Mouse (Mus musculus) liver, embryonic 15.5 days (tissue): ENCODE measurements at regions not wholly inside any gene's neighbourhood (a gene's known extent, or its start where the extent isn't known, plus 50 kb on each side); places are given as distances from the start of the nearest gene placed in this dataset.
"Not testable (repeated sequence)": the region's sequence is repeated elsewhere in the genome, so short reads cannot be mapped to it uniquely, and the experiment has no call there.

Experiments used
- ATAC-seq: fragments of 200-750 bp; cut with Nextera tagmentation; 2 replicates; pipeline ENCODE4 v1.8.0; 2017; ENCODE audit warnings: moderate number of reproducible peaks, mild to moderate bottlenecking, moderate library complexity; ENCODE audit not compliant: insufficient read depth
- H3K27ac ChIP-seq: fragments of 300-500 bp; sonication (generic); replicated peaks from 2 replicates; pipeline ENCODE4 v1.5.1; 2015; ENCODE audit warnings: mild to moderate bottlenecking, inconsistent platforms
- H3K27me3 ChIP-seq: fragments of 300-500 bp; sonication (generic); 2 replicates; pipeline ENCODE4 v1.6.1; 2015; ENCODE audit warnings: mild to moderate bottlenecking, inconsistent platforms
- H3K36me3 ChIP-seq: fragments of 300-500 bp; sonication (generic); replicated peaks from 2 replicates; pipeline ENCODE4 v1.6.1; 2015; ENCODE audit warnings: moderate library complexity, mild to moderate bottlenecking, inconsistent platforms
- H3K4me1 ChIP-seq: fragments of 300-500 bp; sonication (generic); replicated peaks from 2 replicates; pipeline ENCODE4 v1.6.1; 2015; ENCODE audit warnings: inconsistent platforms
- H3K4me2 ChIP-seq: fragments of 300-500 bp; sonication (generic); 2 replicates; pipeline ENCODE4 v1.6.1; 2015; ENCODE audit warnings: moderate library complexity, mild to moderate bottlenecking, inconsistent platforms
- H3K4me3 ChIP-seq: fragments of 300-500 bp; sonication (generic); replicated peaks from 2 replicates; pipeline ENCODE4 v1.5.1; 2015; ENCODE audit warnings: mild to moderate bottlenecking, inconsistent platforms
- H3K9ac ChIP-seq: fragments of 300-500 bp; sonication (generic); 2 replicates; pipeline ENCODE4 v1.6.1; 2015; ENCODE audit warnings: moderate library complexity, mild to moderate bottlenecking, inconsistent platforms
- H3K9me3 ChIP-seq: fragments of 300-500 bp; sonication (generic); replicated peaks from 2 replicates; pipeline ENCODE4 v1.6.1; 2016; ENCODE audit warnings: inconsistent platforms
- WGBS: fragments of 180-500 bp; shearing (Covaris S2); methylation state at CpG from one replicate; pipeline ENCODE4 v1.1.7; 2015; ENCODE audit warnings: mixed read lengths; ENCODE audit not compliant: insufficient replicate concordance; 5-methylcytosine and 5-hydroxymethylcytosine counted together

GRCm38 (mm10) chr16:15185714-15186113 is 131.5 kb upstream of the Gm21897 start:
- no peak overlapping the region for H3K9ac ChIP-seq
- no peaks in the 10 kb centered on the region for H3K36me3 ChIP-seq
- ATAC-seq, result no peak
- no peaks in the 10 kb centered on the region for H3K9me3 ChIP-seq
- 66% methylated on average over 1 of the region's 1 CpGs for WGBS
- no peak overlapping the region for H3K4me2 ChIP-seq
- no peaks in the 10 kb centered on the region for H3K27me3 ChIP-seq
- H3K4me3 ChIP-seq, result no peak overlapping the region
- H3K27ac ChIP-seq, result no peak overlapping the region
- no peaks in the 10 kb centered on the region for H3K4me1 ChIP-seq

DNA sequence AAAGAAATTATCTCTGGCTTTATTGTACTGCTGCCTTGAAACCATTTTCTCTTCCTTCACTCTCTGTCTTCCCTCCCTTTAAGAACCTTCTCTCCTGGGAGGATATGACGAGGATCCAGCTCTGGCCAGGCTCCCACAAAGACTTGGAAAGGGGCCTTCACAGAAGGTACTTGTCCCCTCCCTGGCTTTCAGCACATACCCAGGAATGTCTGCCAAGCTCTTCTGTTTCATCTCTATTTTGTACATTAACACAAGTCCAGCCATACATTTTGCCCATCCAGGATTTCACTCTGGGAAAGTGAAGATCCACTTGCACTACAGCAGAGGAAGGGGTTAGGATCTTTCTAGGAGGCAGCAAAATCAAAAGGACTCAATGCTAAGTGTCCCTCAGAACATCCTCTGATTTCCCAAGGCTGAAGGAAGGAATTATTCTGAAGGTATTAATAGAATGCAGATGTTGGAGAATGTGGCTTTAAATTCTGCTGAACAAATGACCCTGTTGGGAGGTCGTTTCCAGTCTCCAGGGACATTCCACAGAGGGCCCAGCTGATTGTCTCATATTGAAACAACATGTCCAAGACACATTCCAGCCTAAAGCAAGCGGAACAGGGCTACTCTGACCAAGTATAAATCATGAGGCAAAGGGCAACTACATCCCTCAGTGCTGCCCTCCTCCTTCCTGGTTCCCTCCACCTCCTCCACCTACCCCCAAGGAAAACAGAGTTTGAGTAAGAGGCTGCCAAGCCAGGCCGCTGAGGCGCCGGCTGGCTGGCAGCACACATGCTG is 122.1 kb upstream of the Gm21897 start:
- no peak overlapping the region for H3K4me2 ChIP-seq
- 50% methylated on average over 6 of the region's 6 CpGs for WGBS
- H3K36me3 ChIP-seq, result no peaks in the 10 kb centered on the region
- H3K27ac ChIP-seq, result no peak overlapping the region
- no peak overlapping the region for H3K4me3 ChIP-seq
- no peaks in the 10 kb centered on the region for H3K4me1 ChIP-seq
- ATAC-seq, result no peak
- H3K27me3 ChIP-seq, result no peaks in the 10 kb centered on the region
- no peak overlapping the region for H3K9ac ChIP-seq
- H3K9me3 ChIP-seq, result no peaks in the 10 kb centered on the region

DNA sequence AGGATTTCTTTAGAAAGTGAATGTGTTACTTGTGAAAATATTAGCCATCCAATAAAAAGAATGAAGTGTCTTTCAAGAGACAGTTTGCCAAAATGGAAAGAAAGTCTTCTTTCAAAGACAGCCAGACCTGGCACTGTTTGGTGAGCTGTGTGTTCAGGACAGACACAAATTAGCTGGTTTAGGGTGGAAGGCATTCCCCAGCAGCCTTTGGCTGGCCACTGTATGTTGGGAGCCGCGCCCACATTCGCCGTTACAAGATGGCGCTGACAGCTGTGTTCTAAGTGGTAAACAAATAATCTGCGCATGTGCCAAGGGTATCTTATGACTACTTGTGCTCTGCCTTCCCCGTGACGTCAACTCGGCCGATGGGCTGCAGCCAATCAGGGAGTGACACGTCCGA is 121.3 kb upstream of the Gm21897 start:
- H3K4me2 ChIP-seq, H3K9me3 ChIP-seq, H3K4me3 ChIP-seq, H3K27me3 ChIP-seq, H3K9ac ChIP-seq, ATAC-seq, H3K36me3 ChIP-seq, H3K27ac ChIP-seq, H3K4me1 ChIP-seq: not testable (repeated sequence)
- 88% methylated on average over 10 of the region's 12 CpGs for WGBS

DNA sequence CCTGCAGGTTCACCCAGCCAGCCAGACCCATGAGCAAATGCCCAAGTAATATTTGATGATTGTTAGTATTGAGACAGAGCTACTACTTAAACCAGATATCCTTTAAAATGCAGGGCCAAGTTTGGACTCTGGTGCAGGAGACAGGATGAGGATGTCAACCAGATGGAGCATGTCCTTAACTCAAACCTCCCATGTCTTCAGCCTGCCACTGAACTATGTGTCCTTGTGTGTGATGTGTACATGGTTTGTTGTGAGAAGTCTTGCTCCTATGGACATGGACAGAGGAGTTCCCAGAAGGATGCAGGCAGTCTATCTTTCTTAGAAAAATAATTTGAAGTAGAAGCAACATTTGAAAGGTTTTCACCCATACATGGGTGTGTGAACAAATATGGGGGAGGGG is 120.4 kb upstream of the Gm21897 start:
- H3K36me3 ChIP-seq, result no peaks in the 10 kb centered on the region
- no peaks in the 10 kb centered on the region for H3K9me3 ChIP-seq
- H3K27ac ChIP-seq, result no peak overlapping the region
- H3K4me3 ChIP-seq, result no peak overlapping the region
- ATAC-seq, result no peak
- H3K9ac ChIP-seq, result no peak overlapping the region
- H3K4me2 ChIP-seq, result no peak overlapping the region
- no peaks in the 10 kb centered on the region for H3K4me1 ChIP-seq
- H3K27me3 ChIP-seq, result no peaks in the 10 kb centered on the region

DNA sequence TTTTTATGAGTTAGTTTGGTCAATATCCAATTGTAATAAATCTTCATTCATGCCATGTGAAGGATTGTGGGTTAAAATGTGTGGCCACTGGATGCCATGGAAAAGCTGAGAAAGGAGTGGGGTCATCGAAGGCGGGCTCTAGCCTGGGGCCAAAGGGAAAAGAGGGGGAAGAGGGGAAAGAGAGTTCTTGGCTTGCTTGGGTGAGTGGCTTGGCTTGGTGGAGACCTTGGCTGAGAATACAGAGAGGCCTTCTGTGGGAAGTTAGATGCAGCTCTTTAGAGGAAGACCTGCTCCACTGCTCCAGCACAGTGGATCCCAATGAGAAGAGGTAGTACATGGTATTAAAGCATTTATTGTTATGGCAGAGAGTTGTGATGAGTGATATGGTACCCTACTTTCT is 101.3 kb upstream of the Gm21897 start:
- H3K9ac ChIP-seq, result no peak overlapping the region
- H3K27ac ChIP-seq, result no peak overlapping the region
- H3K4me1 ChIP-seq, result no peaks in the 10 kb centered on the region
- H3K27me3 ChIP-seq, result no peaks in the 10 kb centered on the region
- H3K4me3 ChIP-seq, result no peak overlapping the region
- H3K36me3 ChIP-seq, result no peaks in the 10 kb centered on the region
- H3K9me3 ChIP-seq, result no peaks in the 10 kb centered on the region
- no peak for ATAC-seq
- H3K4me2 ChIP-seq, result no peak overlapping the region
- WGBS, result 63% methylated on average over 2 of the region's 2 CpGs

- no peak overlapping the region for H3K27ac ChIP-seq
- no peak overlapping the region for H3K9ac ChIP-seq
- no peaks in the 10 kb centered on the region for H3K4me1 ChIP-seq
- no peaks in the 10 kb centered on the region for H3K36me3 ChIP-seq
- WGBS, result 41% methylated on average over 4 of the region's 4 CpGs
- no peak for ATAC-seq
- no peaks in the 10 kb centered on the region for H3K27me3 ChIP-seq
- H3K4me2 ChIP-seq, result no peak overlapping the region
- H3K9me3 ChIP-seq, result no peaks in the 10 kb centered on the region
- H3K4me3 ChIP-seq, result no peak overlapping the region
Measured at GRCm38 (mm10) chr16:15220961-15221547, 96.2 kb upstream of the Gm21897 start.

GRCm38 (mm10) chr16:15237836-15238235 is 79.4 kb upstream of the Gm21897 start:
- no peaks in the 10 kb centered on the region for H3K4me1 ChIP-seq
- H3K4me3 ChIP-seq, result no peak overlapping the region
- H3K4me2 ChIP-seq, result no peak overlapping the region
- H3K9me3 ChIP-seq, result no peaks in the 10 kb centered on the region
- H3K27ac ChIP-seq, result no peak overlapping the region
- ATAC-seq, result no peak
- no peaks in the 10 kb centered on the region for H3K27me3 ChIP-seq
- H3K9ac ChIP-seq, result no peak overlapping the region
- no peaks in the 10 kb centered on the region for H3K36me3 ChIP-seq

DNA sequence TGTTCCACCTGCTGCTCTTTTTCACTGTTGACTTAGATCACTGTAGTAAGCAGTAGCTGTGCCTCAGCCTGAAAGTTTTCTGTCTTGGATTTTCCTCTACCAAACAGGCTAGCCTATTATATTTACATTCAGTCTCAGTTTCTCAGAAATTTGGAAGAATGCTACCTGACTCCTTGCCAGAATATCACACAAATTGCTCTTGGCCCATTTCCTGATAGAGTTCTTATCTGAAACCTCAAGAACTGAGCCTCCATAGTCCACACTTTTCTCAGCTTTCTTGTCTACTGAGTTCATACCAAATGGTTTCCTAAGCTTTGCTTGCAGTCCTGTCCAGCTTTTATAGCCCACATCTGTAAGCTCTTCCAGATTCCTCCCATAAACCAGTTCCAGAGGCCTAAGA is 78.8 kb upstream of the Gm21897 start:
- H3K9me3 ChIP-seq, result no peaks in the 10 kb centered on the region
- H3K4me1 ChIP-seq, result no peaks in the 10 kb centered on the region
- no peak overlapping the region for H3K4me3 ChIP-seq
- H3K4me2 ChIP-seq, result no peak overlapping the region
- ATAC-seq, result no peak
- H3K36me3 ChIP-seq, result no peaks in the 10 kb centered on the region
- no peaks in the 10 kb centered on the region for H3K27me3 ChIP-seq
- H3K27ac ChIP-seq, result no peak overlapping the region
- no peak overlapping the region for H3K9ac ChIP-seq

DNA sequence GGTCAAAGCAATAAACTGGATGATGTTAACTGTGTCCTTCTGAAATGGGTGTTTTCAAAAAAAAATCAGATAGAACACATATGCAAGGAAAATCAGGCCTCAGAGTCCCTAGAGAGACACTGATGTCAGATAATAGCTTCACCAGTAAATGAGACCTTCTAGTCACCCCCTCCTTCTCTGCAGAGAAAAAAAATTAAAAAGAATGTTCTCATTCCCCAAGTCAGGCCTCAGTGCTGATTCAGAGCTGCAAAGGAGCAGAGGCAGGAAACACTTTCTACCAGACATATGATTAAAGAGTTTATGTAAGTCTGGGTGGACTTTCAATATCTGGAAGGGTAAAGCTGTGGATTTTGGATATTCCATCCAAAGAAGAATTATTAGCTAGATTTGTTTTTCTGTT is 67.1 kb upstream of the Gm21897 start:
- Histone ChIP-seq H3K4me3 (no peak overlapping the region), H3K27ac (no peak overlapping the region), H3K9ac (no peak overlapping the region), H3K27me3 (no peaks in the 10 kb centered on the region), H3K4me2 (no peak overlapping the region), H3K36me3 (no peaks in the 10 kb centered on the region), H3K9me3 (no peaks in the 10 kb centered on the region), H3K4me1 (no peaks in the 10 kb centered on the region)
- ATAC-seq, result no peak

GRCm38 (mm10) chr16:15251686-15252085 is 65.6 kb upstream of the Gm21897 start:
- no peak overlapping the region for H3K9ac ChIP-seq
- H3K36me3 ChIP-seq, result no peaks in the 10 kb centered on the region
- H3K9me3 ChIP-seq, result no peaks in the 10 kb centered on the region
- H3K27me3 ChIP-seq, result no peaks in the 10 kb centered on the region
- WGBS, result 36% methylated on average over 2 of the region's 2 CpGs
- no peak overlapping the region for H3K4me2 ChIP-seq
- H3K4me3 ChIP-seq, result no peak overlapping the region
- no peak overlapping the region for H3K27ac ChIP-seq
- ATAC-seq, result no peak
- no peaks in the 10 kb centered on the region for H3K4me1 ChIP-seq

DNA sequence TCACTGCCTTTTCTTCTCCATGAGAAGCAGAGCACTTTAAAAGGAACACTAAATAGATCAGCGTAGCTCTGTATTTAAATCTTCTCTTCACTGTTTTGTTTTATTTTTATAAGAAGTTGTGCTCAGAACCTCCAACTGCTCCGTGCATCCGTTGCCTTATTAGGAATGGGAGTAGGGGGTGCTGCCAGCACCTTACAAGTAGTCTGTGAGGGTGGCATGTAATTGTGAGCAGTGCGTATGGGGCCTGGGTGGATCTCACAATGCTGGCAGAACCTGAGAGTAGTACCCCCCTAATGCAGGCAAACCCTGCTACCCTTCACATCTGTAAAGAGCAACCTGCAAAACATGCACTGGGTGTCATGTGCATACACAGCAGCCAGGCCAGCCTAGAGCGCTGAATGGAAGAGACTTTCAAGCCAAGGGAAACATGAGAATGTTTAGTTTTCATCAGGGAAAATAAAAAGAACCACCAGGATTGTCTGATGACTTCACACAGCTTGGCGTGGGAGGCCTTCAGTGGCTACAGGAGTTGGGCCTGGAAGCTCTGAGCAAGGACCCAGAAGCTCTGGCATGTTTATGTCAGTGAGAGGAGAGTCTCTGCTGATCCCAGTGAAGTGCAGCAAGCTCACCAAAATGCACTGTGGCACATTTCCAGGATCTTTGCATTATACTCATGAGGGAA is 64.5 kb upstream of the Gm21897 start:
- Histone ChIP-seq H3K27me3 (no peaks in the 10 kb centered on the region), H3K4me3 (no peak overlapping the region), H3K9me3 (no peaks in the 10 kb centered on the region), H3K27ac (no peak overlapping the region), H3K9ac (no peak overlapping the region), H3K36me3 (no peaks in the 10 kb centered on the region), H3K4me1 (no peaks in the 10 kb centered on the region), H3K4me2 (no peak overlapping the region)
- 59% methylated on average over 6 of the region's 6 CpGs for WGBS
- no peak for ATAC-seq

DNA sequence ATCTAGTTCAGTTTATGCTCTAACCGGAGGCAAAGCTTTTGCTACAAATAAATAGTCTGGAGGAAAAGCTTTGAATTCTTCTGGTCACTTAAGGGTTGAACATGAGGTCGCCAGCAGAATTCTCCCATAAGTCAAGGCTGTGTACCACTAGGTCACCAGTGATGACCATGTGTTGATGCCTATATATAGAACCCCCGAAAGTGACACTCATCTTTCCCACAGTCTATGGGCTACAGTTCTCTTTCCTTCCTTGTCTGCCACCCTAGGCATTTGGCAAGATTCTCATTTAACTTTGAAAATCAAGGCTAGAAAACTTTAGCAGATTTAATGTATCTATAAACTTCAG is 63.9 kb upstream of the Gm21897 start:
- no peaks in the 10 kb centered on the region for H3K9me3 ChIP-seq
- H3K9ac ChIP-seq, result no peak overlapping the region
- no peak overlapping the region for H3K4me2 ChIP-seq
- no peaks in the 10 kb centered on the region for H3K27me3 ChIP-seq
- H3K36me3 ChIP-seq, result no peaks in the 10 kb centered on the region
- WGBS, result 41% methylated on average over 3 of the region's 3 CpGs
- H3K27ac ChIP-seq, result no peak overlapping the region
- H3K4me3 ChIP-seq, result no peak overlapping the region
- H3K4me1 ChIP-seq, result no peaks in the 10 kb centered on the region
- ATAC-seq, result no peak
